Mouse (Mus musculus): ENCODE data around the gene Ptpn21. TPM values are rescaled to one million over a fixed set of nuclear protein-coding genes. Genes with fewer than 3 reads are reported as not detected.

Gene Ptpn21
- polyA plus RNA-seq, 1 experiment, result 10.9 TPM

DNA sequence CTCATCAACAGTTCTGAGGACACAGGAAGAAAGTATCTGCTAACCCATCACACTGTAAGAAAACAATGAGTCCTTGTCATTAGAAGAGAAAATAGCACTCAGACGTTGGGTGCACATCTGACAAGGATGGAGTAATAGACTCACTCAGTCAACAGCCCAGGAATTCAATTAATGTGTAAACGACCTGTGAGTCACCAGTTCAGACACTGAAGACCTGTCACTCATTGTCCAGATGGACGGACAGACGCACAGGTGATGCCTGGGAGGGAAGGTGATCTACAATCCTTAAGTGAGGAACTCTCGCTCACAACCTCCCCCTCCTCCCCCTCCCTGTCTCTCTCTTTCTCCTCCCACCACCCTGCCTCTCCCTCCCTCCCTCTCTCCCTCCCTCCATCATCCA is 12.2 kb downstream of the Ptpn21 start:
- Histone ChIP-seq H3K4me3 (ENCODE audit: control insufficient read depth, low read depth, low read length) (no peak overlapping the region), H3K4me1 (ENCODE audit: control insufficient read depth, insufficient read depth, low read length) (no peaks in the 10 kb centered on the region), H3K27me3 (ENCODE audit: control insufficient read depth, insufficient read depth, low read length) (no peaks in the 10 kb centered on the region), H3K36me3 (ENCODE audit: control insufficient read depth, insufficient read depth, low read length) (no peaks in the 10 kb centered on the region; the same call in 1 of the 2 replicates), H3K27ac (ENCODE audit: control insufficient read depth, insufficient read depth, low read depth, low read length) (no peak overlapping the region)
- no peak for TF ChIP-seq CTCF (IDR thresholded peaks at IDR 0.05; ENCODE audit: control insufficient read depth, insufficient read depth, insufficient replicate concordance, low read depth, low read length)
- TF ChIP-seq POLR2A (IDR thresholded peaks at IDR 0.05; ENCODE audit: control insufficient read depth, low read depth, low read length), result no peak

- no peak for TF ChIP-seq CTCF (IDR thresholded peaks at IDR 0.05; ENCODE audit: control insufficient read depth, insufficient read depth, insufficient replicate concordance, low read depth, low read length)
- TF ChIP-seq POLR2A (IDR thresholded peaks at IDR 0.05; ENCODE audit: control insufficient read depth, low read depth, low read length), result no peak
- no peaks in the 10 kb centered on the region for H3K4me1 ChIP-seq (ENCODE audit: control insufficient read depth, insufficient read depth, low read length)
- no peak overlapping the region for H3K27ac ChIP-seq (ENCODE audit: control insufficient read depth, insufficient read depth, low read depth, low read length)
- H3K36me3 ChIP-seq (ENCODE audit: control insufficient read depth, insufficient read depth, low read length), result no peaks in the 10 kb centered on the region; the same call in 1 of the 2 replicates
- no peaks in the 10 kb centered on the region for H3K27me3 ChIP-seq (ENCODE audit: control insufficient read depth, insufficient read depth, low read length)
- H3K4me3 ChIP-seq (ENCODE audit: control insufficient read depth, low read depth, low read length), result no peak overlapping the region
Observed at GRCm38 (mm10) chr12:98724224-98724623, 13.0 kb downstream of the Ptpn21 start.

- Histone ChIP-seq H3K36me3 (ENCODE audit: control insufficient read depth, insufficient read depth, low read length) (no peaks in the 10 kb centered on the region), H3K27me3 (ENCODE audit: control insufficient read depth, insufficient read depth, low read length) (no peaks in the 10 kb centered on the region), H3K4me1 (ENCODE audit: control insufficient read depth, insufficient read depth, low read length) (no peaks in the 10 kb centered on the region), H3K27ac (ENCODE audit: control insufficient read depth, insufficient read depth, low read depth, low read length) (no peak overlapping the region), H3K4me3 (ENCODE audit: control insufficient read depth, low read depth, low read length) (no peak overlapping the region)
- no peak for TF ChIP-seq CTCF (IDR thresholded peaks at IDR 0.05; ENCODE audit: control insufficient read depth, insufficient read depth, insufficient replicate concordance, low read depth, low read length)
Observed at GRCm38 (mm10) chr12:98721030-98721429, 16.2 kb downstream of the Ptpn21 start.

DNA sequence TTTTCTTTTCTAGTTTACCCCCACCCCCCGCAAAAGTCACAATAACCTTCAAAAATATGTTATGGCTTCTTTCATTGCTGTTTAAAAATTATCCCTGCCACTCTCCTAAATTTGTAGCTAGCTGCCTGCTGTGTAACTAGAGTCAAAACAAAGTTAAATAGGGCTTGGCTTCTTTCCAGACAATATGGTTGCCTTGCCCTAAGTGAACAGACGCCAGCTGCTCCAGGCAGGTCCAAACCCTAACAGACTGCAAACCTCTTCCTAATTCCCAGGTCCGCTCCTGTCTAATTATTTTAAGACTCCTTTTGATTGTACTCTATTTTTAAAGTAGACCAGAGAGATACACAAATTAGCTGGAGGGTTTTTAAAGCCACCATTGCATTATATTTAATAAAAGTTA is 16.6 kb downstream of the Ptpn21 start:
- no peak overlapping the region for H3K4me3 ChIP-seq (ENCODE audit: control insufficient read depth, low read depth, low read length)
- H3K36me3 ChIP-seq (ENCODE audit: control insufficient read depth, insufficient read depth, low read length), result no peaks in the 10 kb centered on the region
- no peaks in the 10 kb centered on the region for H3K4me1 ChIP-seq (ENCODE audit: control insufficient read depth, insufficient read depth, low read length)
- H3K27me3 ChIP-seq (ENCODE audit: control insufficient read depth, insufficient read depth, low read length), result no peaks in the 10 kb centered on the region
- no peak for TF ChIP-seq POLR2A (IDR thresholded peaks at IDR 0.05; ENCODE audit: control insufficient read depth, low read depth, low read length)
- no peak for TF ChIP-seq CTCF (IDR thresholded peaks at IDR 0.05; ENCODE audit: control insufficient read depth, insufficient read depth, insufficient replicate concordance, low read depth, low read length)
- no peak overlapping the region for H3K27ac ChIP-seq (ENCODE audit: control insufficient read depth, insufficient read depth, low read depth, low read length)

DNA sequence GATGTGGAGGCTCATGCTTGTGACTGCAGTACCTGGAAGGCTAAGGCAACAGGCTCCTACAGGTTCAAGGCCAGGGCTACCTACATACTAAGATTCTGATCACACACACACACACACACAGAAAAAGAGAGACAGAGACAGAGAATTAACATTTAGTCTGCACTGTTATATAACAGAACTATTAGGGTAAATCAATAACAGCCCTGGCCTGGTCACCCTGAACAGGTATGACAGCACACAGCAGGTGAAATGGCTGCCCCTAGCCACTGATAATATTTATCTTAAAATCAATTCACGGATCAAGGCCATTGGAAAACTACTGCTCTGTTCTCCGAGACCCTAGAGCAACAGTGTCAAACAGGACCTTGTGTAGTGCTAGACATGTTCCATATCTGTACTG is 21.1 kb downstream of the Ptpn21 start:
- Histone ChIP-seq H3K36me3 (ENCODE audit: control insufficient read depth, insufficient read depth, low read length) (no peaks in the 10 kb centered on the region; the same call in 1 of the 2 replicates), H3K4me1 (ENCODE audit: control insufficient read depth, insufficient read depth, low read length) (no peaks in the 10 kb centered on the region; the same call in 1 of the 2 replicates), H3K27ac (ENCODE audit: control insufficient read depth, insufficient read depth, low read depth, low read length) (no peak overlapping the region), H3K4me3 (ENCODE audit: control insufficient read depth, low read depth, low read length) (no peak overlapping the region), H3K27me3 (ENCODE audit: control insufficient read depth, insufficient read depth, low read length) (no peaks in the 10 kb centered on the region)
- TF ChIP-seq POLR2A (IDR thresholded peaks at IDR 0.05; ENCODE audit: control insufficient read depth, low read depth, low read length) (no peak), CTCF (IDR thresholded peaks at IDR 0.05; ENCODE audit: control insufficient read depth, insufficient read depth, insufficient replicate concordance, low read depth, low read length) (no peak)

- no peak for TF ChIP-seq CTCF (IDR thresholded peaks at IDR 0.05; ENCODE audit: control insufficient read depth, insufficient read depth, insufficient replicate concordance, low read depth, low read length)
- TF ChIP-seq POLR2A (IDR thresholded peaks at IDR 0.05; ENCODE audit: control insufficient read depth, low read depth, low read length), result no peak
- no peak overlapping the region for H3K27ac ChIP-seq (ENCODE audit: control insufficient read depth, insufficient read depth, low read depth, low read length)
- H3K4me1 ChIP-seq (ENCODE audit: control insufficient read depth, insufficient read depth, low read length), result no peaks in the 10 kb centered on the region; the same call in 1 of the 2 replicates
- H3K36me3 ChIP-seq (ENCODE audit: control insufficient read depth, insufficient read depth, low read length), result no peaks in the 10 kb centered on the region; the same call in 1 of the 2 replicates
- no peak overlapping the region for H3K4me3 ChIP-seq (ENCODE audit: control insufficient read depth, low read depth, low read length)
- H3K27me3 ChIP-seq (ENCODE audit: control insufficient read depth, insufficient read depth, low read length), result no peaks in the 10 kb centered on the region
Observed at GRCm38 (mm10) chr12:98714757-98715156, 22.4 kb downstream of the Ptpn21 start.

GRCm38 (mm10) chr12:98713621-98714103 is 23.5 kb downstream of the Ptpn21 start:
- TF ChIP-seq CTCF (IDR thresholded peaks at IDR 0.05; ENCODE audit: control insufficient read depth, insufficient read depth, insufficient replicate concordance, low read depth, low read length) (no peak), POLR2A (IDR thresholded peaks at IDR 0.05; ENCODE audit: control insufficient read depth, low read depth, low read length) (no peak)
- no peak overlapping the region for H3K27ac ChIP-seq (ENCODE audit: control insufficient read depth, insufficient read depth, low read depth, low read length)

More at GRCm38 (mm10) chr12:98713621-98714103, 23.5 kb downstream of the Ptpn21 start:
- no peaks in the 10 kb centered on the region; the same call in 1 of the 2 replicates for H3K4me1 ChIP-seq (ENCODE audit: control insufficient read depth, insufficient read depth, low read length)
- H3K27me3 ChIP-seq (ENCODE audit: control insufficient read depth, insufficient read depth, low read length), result no peaks in the 10 kb centered on the region
- no peak overlapping the region for H3K4me3 ChIP-seq (ENCODE audit: control insufficient read depth, low read depth, low read length)
- no peaks in the 10 kb centered on the region; the same call in 1 of the 2 replicates for H3K36me3 ChIP-seq (ENCODE audit: control insufficient read depth, insufficient read depth, low read length)
